Mouse (Mus musculus): ENCODE measurements at regions not wholly inside any gene's neighbourhood (a gene's known extent, or its start where the extent isn't known, plus 50 kb on each side); places are given as distances from the start of the nearest gene placed in this dataset.

DNA sequence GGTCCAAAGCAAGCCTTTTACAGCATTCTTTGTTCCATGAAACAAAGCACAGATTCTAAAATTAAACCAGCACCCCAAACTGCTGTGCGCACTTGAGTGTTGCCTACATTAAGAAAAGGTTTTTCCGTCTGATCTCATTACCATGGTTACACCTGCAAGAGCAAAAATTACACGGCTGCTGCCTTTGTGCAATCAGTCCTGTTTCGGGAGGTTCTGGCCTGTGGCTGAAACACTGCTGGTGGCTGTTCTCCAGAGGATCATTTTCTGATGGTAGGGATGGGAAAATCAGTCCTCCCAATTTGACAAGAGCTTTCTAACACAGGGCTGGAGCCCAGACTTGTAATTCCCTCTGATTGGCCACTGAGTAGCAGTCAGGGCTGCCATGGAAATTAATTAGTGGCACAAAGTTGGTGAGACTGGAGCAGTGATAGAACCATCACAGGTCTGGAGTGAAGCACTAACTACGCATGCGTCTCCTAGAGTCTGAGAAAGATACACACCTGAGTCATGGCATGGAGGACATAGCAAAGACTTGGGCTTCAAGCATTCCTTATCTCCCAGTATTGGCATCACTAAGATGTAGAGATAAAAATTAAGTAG lies 114.8 kb upstream of the Fam49a start:
- no peak for TF ChIP-seq CTCF (IDR thresholded peaks at IDR 0.05; ENCODE audit: low read depth)
- TF ChIP-seq EP300 (optimal IDR thresholded peaks at IDR 0.05), result no peak

Measured in stomach, postnatal 0 days (tissue).